Mouse (Mus musculus) cerebellum, postnatal 10 days (tissue): ENCODE results near the gene Foxa1.

Source experiments
- DNase-seq, 2 experiments: peaks; one replicate each; pipeline ENCODE4 v3.0.0; 2021; ENCODE audit warnings: mixed read lengths in 2 of 2

The Foxa1 gene

DNA sequence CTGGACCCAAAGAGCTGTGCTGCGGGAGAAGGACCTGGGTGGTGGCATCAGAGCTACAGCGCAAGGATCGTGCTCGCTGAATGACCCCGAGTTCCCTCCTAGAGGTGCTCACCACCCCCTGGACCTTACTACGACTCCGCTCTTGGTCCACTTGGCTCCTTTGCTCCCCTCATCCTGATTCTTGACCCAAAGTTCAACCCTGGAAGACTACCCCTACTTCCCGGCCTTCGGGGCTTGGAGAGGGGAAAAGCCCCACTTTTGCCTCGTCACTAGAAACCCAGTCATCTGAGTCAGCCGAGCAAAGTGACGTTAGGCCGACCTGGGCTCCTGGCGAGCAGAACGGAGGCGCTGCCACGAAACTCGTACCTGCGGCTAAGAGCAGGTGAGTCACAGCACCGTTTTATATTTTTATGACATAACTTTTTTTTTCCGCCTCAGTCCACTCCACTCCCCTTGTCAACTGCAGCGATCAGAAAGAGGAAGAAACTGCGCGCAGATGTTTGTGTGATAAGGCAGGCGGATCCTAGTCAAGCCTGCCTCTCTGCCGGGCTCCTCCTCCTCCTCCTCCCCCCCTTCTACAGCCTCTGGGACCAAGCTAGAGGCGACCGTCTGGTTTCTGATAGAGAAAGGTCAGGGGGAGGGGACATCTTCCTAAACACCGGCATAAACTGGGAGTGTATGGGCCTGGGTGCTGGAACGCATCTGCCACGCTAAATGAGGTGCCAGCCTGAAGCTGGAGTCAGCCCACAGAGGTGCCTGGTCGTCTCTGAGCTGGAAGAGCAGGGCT lies at the start of gene Foxa1:
Gene Foxa1, minus strand, starts transcription at position 502 of the 787 bp plus-strand sequence.
- DNase-seq = peak in 1 of 2 experiments; percentile 26

DNA sequence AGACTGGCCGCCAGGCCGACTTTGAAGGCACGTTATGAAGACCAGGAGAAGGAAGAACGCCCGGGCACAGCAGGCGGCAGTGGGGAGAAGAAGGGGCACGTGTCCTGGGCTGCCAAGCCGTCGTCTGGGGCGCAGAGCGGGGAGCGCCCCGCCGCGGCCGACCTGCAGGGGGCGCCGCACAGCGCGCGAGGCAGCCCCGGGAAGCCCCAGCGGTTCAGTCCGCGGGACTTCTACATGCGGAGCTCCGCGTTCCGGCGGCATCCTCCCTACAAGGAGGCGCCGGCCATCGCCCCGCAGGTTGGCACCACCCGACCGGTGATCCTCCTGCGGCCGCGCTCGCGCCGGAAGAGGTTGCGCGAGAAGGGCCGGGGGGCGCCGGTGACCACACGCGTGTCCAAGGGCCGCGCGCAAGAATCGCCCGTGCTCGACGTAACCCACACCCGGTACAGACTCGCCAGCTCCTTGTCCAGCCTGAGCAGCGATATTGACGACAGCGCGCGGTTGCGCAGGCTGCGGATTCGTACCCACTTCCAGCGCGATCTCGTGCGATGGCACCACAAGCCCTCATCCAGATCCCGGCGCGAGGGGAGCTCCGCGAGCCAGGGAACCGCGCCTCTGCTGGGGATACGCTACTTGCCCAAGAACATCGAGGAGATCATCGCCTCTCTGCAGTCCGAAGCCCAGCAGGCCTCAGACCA lies 29.4 kb upstream of the Foxa1 start:
- peak; percentile 45 to 60 for DNase-seq

DNA sequence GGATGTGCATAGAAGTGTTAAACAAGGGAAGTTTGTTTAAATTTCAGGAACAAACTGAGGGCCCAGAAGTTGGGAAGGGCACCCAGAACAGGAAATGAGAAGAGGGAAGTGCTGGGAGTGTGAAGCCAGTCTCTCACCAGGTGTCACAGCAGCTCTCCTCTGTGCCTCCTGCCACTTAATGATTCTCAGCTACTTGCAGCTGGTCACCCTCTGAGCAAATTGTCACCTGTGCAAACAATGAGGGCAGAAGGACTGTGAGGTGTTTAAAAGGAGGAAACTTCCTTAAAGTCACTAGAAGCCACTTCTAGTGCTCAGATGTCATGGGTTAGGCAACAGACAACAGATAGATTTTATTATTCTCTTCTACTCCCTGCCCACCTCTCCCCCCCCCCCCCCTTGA lies 25.7 kb upstream of the Foxa1 start:
- no peak for DNase-seq

- DNase-seq = no peak
These were observed 25.1 kb upstream of the Foxa1 start for GRCm38 (mm10) chr12:57571773-57572172.

DNA sequence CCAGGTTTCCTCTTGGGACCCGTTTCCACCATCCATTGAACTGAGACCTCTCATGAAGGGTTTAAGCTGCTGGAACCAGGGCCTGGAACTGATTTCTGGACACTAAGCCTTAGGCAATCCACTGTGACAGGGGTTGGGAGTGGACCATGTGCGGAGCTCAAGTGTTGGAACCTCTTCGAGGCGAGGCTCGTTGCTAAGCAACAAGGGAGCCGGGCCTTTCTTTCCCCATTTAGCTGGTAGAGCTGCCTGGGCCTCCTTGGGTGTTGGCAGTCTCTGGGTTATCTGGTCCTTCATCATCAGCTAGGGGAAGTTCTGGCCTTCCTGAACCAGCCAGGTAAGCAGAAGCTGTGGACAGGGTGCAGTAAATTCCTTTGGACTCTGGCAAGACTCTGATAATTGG lies 17.2 kb upstream of the Foxa1 start, which contains the start of gene Ttc6:
Gene Ttc6, plus strand, starts transcription at position 205 of the 400 bp plus-strand sequence.
- no peak for DNase-seq

GRCm38 (mm10) chr12:57554091-57554490 lies 7.4 kb upstream of the Foxa1 start:
- no peak for DNase-seq

DNA sequence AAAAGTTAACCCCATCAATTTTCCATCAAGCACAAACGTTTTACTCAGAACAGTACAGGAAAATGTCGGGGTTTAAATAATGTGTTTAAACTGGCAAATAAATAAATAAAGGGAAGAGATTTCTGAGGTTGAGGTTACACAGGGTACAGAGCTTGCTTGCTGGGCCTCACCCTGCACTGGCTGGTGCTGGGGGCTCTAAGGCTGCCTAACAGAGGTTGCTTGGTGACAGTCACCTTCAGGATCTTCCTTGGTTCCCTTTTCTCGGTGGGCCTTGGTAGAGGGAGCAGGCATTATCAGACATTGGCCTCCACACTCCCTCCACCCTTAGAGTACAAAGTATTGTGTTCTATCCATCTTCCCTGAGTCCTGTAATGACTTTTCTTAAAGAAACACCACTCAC lies 5.6 kb upstream of the Foxa1 start:
- no peak for DNase-seq

GRCm38 (mm10) chr12:57550881-57551280 lies 4.2 kb upstream of the Foxa1 start:
- peak in 1 of 2 experiments; percentile 16 for DNase-seq

GRCm38 (mm10) chr12:57550181-57550808 lies 3.6 kb upstream of the Foxa1 start:
- peak in 1 of 2 experiments; percentile 15 for DNase-seq

GRCm38 (mm10) chr12:57549667-57550160 lies 3.0 kb upstream of the Foxa1 start:
- no peak for DNase-seq

DNA sequence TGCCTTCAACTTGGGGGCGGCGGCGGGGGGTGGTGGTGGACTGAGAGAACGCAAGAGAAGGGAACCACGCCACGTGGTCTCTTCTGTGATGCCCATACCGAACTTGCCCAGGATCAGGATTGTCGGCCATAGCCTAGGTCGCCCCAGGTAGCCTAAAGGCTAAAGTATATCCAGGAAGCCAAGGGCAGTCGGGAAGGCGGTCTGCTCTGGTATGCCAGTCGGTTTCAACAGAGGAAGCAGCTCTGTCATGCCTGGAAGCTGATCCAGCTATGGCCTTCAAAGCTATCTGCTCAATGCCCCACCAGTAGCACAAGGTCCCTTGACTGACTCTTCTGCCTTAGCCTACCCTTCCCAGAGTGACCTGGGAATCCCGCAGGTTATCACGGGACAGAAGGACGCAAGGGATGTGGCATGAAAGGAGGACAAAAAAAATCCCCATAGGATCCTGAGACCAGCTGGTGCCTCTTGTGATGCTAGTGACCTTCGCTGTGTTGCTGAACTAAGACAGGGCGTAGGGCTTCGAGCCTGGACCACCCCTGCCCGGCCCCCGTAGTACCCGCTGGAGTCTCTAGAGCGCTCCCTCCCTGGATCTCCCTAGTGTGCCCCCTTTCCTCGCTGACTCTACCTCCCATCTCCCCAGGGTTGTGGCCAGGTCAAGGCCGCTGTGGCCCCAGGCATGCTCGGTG lies 2.4 kb upstream of the Foxa1 start:
- peak in 1 of 2 experiments; percentile 16 for DNase-seq

DNA sequence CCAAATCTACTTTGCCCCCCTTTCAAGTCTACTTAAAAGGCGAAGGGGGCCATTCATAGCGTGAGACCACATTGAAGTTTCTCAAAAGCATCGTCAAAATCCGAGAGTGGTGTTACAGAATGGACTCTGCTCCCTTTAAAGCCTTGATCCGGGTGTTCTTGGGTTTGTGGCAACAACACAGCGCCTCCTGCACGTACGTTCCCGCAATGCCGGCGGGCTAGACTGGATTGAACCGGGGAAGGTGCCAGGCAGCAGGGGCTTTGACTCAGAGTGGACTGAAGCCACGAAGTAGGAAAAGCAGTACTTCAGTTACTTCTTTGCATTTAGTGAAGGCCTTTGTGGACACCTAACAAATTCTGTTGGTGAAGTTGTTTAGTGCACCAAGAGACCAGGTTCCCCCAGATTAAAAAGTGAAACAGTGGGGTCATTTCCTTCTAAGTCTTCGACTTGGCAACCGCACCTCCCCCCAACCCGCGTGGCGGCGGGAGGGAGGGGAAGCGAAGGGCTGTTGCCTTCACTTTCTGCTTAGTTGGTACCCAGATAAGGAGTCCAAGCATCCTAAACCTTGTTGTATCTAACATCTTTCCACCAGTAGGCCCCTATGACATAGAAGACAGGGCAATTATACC lies 1.8 kb upstream of the Foxa1 start:
- DNase-seq = peak; percentile 43 to 45

DNA sequence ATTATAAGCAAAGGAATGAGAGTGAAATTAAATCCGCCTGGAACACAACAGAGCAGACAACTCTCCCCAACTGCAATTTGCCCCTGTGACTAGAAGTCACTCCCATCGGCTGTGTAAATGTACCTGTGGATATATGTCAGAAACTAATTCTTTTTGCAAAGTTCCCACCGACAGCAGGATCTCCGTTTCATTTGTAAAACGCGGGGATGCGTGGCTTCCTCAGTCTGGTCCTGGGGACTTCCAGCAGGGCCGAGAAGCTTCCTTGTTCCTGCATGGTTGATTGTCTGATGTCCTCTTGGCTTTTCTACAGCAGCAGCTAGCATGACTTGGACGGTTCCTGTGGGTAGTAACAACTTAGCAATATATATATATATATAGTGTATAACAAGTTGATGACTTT lies 1.2 kb upstream of the Foxa1 start:
- DNase-seq = no peak

GRCm38 (mm10) chr12:57545371-57546241 lies 1.1 kb downstream of the Foxa1 start:
- peak; percentile 49 to 50 for DNase-seq

DNA sequence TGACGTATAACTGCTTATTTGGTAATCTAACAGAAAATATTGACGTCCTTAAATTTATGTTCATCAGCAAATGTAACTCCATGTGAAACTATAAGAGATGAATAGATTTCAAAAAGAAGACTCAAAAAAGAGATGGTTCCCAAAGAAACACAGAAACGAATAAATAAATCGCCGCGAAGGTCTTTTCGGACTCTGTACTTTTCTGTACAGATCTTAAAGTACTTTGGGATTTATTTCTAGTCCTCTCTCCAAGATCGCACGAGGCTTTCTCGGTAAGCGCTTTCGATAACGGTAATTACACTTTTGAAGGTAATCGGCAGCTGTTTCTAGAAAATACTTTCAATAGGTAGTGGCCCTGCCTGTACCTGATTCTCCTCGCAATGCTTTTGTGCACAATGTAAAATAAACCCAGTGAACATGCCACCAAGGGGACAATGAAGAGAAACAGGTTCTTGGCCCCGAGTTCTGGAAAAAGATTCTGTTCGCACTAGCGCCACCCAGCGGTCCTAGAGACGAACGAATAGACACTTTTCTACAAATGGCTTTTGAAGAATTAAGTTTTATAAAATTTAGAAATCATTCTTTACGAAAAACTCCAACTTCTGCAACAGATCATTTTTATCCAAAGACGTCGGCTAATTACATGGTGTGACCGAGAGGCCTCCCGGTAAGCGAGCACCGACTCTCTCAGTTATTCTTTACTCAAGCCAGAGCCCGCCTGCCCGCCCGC lies 1.9 kb downstream of the Foxa1 start:
- peak; percentile 69 to 75 for DNase-seq

GRCm38 (mm10) chr12:57543627-57543991 lies 3.1 kb downstream of the Foxa1 start:
- peak; percentile 37 for DNase-seq

DNA sequence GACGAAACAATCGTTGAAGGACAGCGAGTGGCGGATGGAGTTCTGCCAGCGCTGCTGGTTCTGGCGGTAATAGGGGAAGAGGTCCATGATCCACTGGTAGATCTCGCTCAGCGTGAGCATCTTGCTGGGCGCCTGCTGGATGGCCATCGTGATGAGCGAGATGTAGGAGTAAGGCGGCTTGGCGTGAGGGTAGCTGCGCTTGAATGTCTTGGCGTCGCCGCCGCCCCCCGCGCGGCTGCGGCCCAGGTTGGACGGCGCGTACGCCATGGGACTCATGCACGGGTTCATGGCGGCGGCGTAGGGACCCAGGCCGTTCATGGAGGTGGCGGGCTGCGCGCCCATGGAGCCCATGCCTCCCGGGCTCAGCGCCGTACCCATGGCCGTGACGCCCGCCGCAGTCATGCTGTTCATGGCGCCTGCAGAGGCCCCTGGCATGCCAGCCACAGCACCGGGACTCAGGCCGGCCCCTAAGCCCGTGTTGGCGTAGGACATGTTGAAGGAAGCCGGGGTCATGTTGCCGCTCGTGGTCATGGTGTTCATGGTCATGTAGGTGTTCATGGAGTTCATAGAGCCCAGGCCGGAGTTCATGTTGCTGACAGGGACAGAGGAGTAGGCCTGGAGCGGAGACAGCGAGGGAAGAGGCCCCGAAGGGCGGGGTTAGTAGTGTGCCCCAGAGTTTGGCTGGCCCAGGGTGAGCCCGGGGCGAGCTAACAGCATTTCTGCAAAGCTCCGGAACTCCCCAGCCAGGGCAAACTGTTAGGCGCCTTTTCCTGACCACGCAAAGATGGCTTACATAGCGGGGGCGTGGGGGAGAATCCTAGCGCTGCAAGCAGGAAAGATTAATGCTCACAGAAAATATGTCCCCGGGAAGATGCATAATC lies 3.7 kb downstream of the Foxa1 start:
- peak in 1 of 2 experiments; percentile 36 for DNase-seq

GRCm38 (mm10) chr12:57541931-57542745 lies 4.6 kb downstream of the Foxa1 start:
- DNase-seq = peak; percentile 41 to 46

- peak in 1 of 2 experiments; percentile 39 for DNase-seq
These were observed 5.6 kb downstream of the Foxa1 start for GRCm38 (mm10) chr12:57541118-57541517.
